Mouse (Mus musculus): ENCODE data around the gene Tspan9.

The Tspan9 gene

GRCm38 (mm10) chr6:128099190-128099589 lies 44.2 kb downstream of the Tspan9 start:
- DNase-seq, result peak; percentile 60

- DNase-seq, result no peak
These were observed 46.9 kb downstream of the Tspan9 start for GRCm38 (mm10) chr6:128096521-128096920.

- DNase-seq, result no peak
These were observed 47.5 kb downstream of the Tspan9 start for GRCm38 (mm10) chr6:128095906-128096305.

- DNase-seq, result no peak
These were observed 48.3 kb downstream of the Tspan9 start for GRCm38 (mm10) chr6:128095131-128095530.

- DNase-seq, result no peak
These were observed 49.4 kb downstream of the Tspan9 start for GRCm38 (mm10) chr6:128093856-128094628.

GRCm38 (mm10) chr6:128092621-128093020 lies 50.8 kb downstream of the Tspan9 start:
- no peak for DNase-seq

- DNase-seq, result no peak
These were observed 51.6 kb downstream of the Tspan9 start for GRCm38 (mm10) chr6:128091833-128092166.

GRCm38 (mm10) chr6:128090985-128091832 lies 52.2 kb downstream of the Tspan9 start:
- DNase-seq, result peak; percentile 64

GRCm38 (mm10) chr6:128089770-128090702 lies 53.4 kb downstream of the Tspan9 start:
- peak; percentile 57 for DNase-seq

GRCm38 (mm10) chr6:128088746-128089523 lies 54.5 kb downstream of the Tspan9 start:
- no peak for DNase-seq

GRCm38 (mm10) chr6:128085488-128086066 lies 57.8 kb downstream of the Tspan9 start:
- DNase-seq, result no peak

GRCm38 (mm10) chr6:128083305-128083704 lies 60.1 kb downstream of the Tspan9 start:
- no peak for DNase-seq

GRCm38 (mm10) chr6:128081781-128082180 lies 61.6 kb downstream of the Tspan9 start:
- no peak for DNase-seq

- DNase-seq, result no peak
These were observed 62.1 kb downstream of the Tspan9 start for GRCm38 (mm10) chr6:128081293-128081692.

- DNase-seq, result no peak
These were observed 63.7 kb downstream of the Tspan9 start for GRCm38 (mm10) chr6:128079576-128080224.

GRCm38 (mm10) chr6:128078508-128078907 lies 64.9 kb downstream of the Tspan9 start:
- no peak for DNase-seq

GRCm38 (mm10) chr6:128076104-128077020 lies 67.0 kb downstream of the Tspan9 start:
- DNase-seq, result no peak

GRCm38 (mm10) chr6:128075453-128076003 lies 67.9 kb downstream of the Tspan9 start:
- DNase-seq, result no peak

GRCm38 (mm10) chr6:128070921-128071558 lies 72.4 kb downstream of the Tspan9 start:
- peak; percentile 47 for DNase-seq

All from right cerebral cortex, postnatal 4 days (tissue).